Mouse (Mus musculus) thymus, adult 2 months (tissue): Measurements from ENCODE around the gene Accsl. TPM values are rescaled to one million over a fixed set of nuclear protein-coding genes. Genes with fewer than 3 reads are reported as not detected.

Experiments
- DNase-seq: peaks from one replicate; pipeline ENCODE4 v3.0.0; 2021
- H3K27ac ChIP-seq: fragments of 200-500 bp; 2 replicates; pipeline ENCODE4 v1.5.1; 2012; ENCODE audit warnings: low read length, control low read depth; ENCODE audit not compliant: control insufficient read depth, insufficient read depth
- H3K27me3 ChIP-seq: fragments of 200-500 bp; 2 replicates; pipeline ENCODE4 v1.6.1; 2012; ENCODE audit warnings: mild to moderate bottlenecking, low read length, moderate library complexity, mixed read lengths; ENCODE audit not compliant: control insufficient read depth, insufficient read depth
- H3K36me3 ChIP-seq: fragments of 200-500 bp; 2 replicates; pipeline ENCODE4 v1.6.1; 2012; ENCODE audit warnings: mild to moderate bottlenecking, low read length, moderate library complexity; ENCODE audit not compliant: control insufficient read depth, insufficient read depth
- H3K4me1 ChIP-seq: fragments of 200-500 bp; replicated peaks from 2 replicates; pipeline ENCODE4 v1.6.1; 2012; ENCODE audit warnings: low read length; ENCODE audit not compliant: control insufficient read depth, insufficient read depth
- H3K4me3 ChIP-seq: fragments of 200-500 bp; 2 replicates; pipeline ENCODE4 v1.5.1; 2012; ENCODE audit warnings: mild to moderate bottlenecking, low read length, control low read depth, moderate library complexity; ENCODE audit not compliant: control insufficient read depth, insufficient read depth
- CTCF ChIP-seq: fragments of 200-500 bp; IDR thresholded peaks from 2 replicates; pipeline ENCODE4 v1.5.1; 2012; ENCODE audit warnings: mild to moderate bottlenecking, control low read depth, low read length, moderate library complexity, borderline replicate concordance; ENCODE audit not compliant: control insufficient read depth, poor library complexity, insufficient read depth; ENCODE audit errors: extremely low read depth
- POLR2A ChIP-seq: fragments of 200-500 bp; IDR thresholded peaks from 2 replicates; pipeline ENCODE4 v1.6.1; 2012; ENCODE audit warnings: mild to moderate bottlenecking, low read length, control low read depth, moderate library complexity; ENCODE audit not compliant: control insufficient read depth, poor library complexity, insufficient read depth; ENCODE audit errors: extremely low read depth
- WGBS: fragments of 180-500 bp; shearing (Covaris S2); methylation state at CpG from one replicate; pipeline ENCODE4 v1.1.7; 2018; 5-methylcytosine and 5-hydroxymethylcytosine counted together
- polyA plus RNA-seq: library from polyadenylated mRNA; depleted of rRNA; stranded (reverse); fragments of >200 nt; gene quantifications from 2 replicates; pipeline ENCODE4 v1.2.3, GENCODE M21; 2012

Accsl gene
- polyA plus RNA-seq, 1 experiment = 0.46 TPM

GRCm38 (mm10) chr2:93903415-93903814, 34.5 kb upstream of the Accsl start:
- H3K36me3 ChIP-seq = no peaks in the 10 kb centered on the region
- no peaks in the 10 kb centered on the region for H3K27me3 ChIP-seq
- H3K4me3 ChIP-seq = no peak overlapping the region
- no peak overlapping the region for H3K27ac ChIP-seq
- TF ChIP-seq CTCF (no peak), POLR2A (no peak)
- 49% methylated on average over 6 of the region's 6 CpGs for WGBS
- DNase-seq = no peak
- no peaks in the 10 kb centered on the region for H3K4me1 ChIP-seq

- DNase-seq = no peak
- Histone ChIP-seq H3K36me3 (no peaks in the 10 kb centered on the region), H3K4me3 (no peak overlapping the region), H3K27me3 (no peaks in the 10 kb centered on the region), H3K4me1 (no peaks in the 10 kb centered on the region), H3K27ac (no peak overlapping the region)
- TF ChIP-seq CTCF (no peak), POLR2A (no peak)
- WGBS = 72% methylated on average over 5 of the region's 5 CpGs
Observed at GRCm38 (mm10) chr2:93902680-93903305, 33.8 kb upstream of the Accsl start.

GRCm38 (mm10) chr2:93899397-93900380, 30.7 kb upstream of the Accsl start:
- no peak overlapping the region for H3K27ac ChIP-seq
- H3K36me3 ChIP-seq = no peaks in the 10 kb centered on the region
- DNase-seq = no peak
- 83% methylated on average over 16 of the region's 16 CpGs for WGBS
- peaks cover 5% of the 10 kb centered on the region for H3K4me1 ChIP-seq
- H3K27me3 ChIP-seq = no peaks in the 10 kb centered on the region
- H3K4me3 ChIP-seq = no peak overlapping the region
- TF ChIP-seq CTCF (no peak), POLR2A (no peak)

GRCm38 (mm10) chr2:93891611-93892280, 22.8 kb upstream of the Accsl start:
- Histone ChIP-seq H3K4me1 (0 out of 2 replicates have a peak, but pooled peaks cover 4% of the 10 kb centered on the region), H3K27me3 (no peaks in the 10 kb centered on the region), H3K4me3 (no peak overlapping the region), H3K36me3 (no peaks in the 10 kb centered on the region), H3K27ac (no peak overlapping the region)
- WGBS = 15% methylated on average over 9 of the region's 9 CpGs
- TF ChIP-seq CTCF = no peak
- no peak for TF ChIP-seq POLR2A
- no peak for DNase-seq

GRCm38 (mm10) chr2:93890143-93890542, 21.2 kb upstream of the Accsl start:
- no peaks in the 10 kb centered on the region for H3K36me3 ChIP-seq
- WGBS = 97% methylated on average over 8 of the region's 8 CpGs
- H3K4me1 ChIP-seq = 0 out of 2 replicates have a peak, but pooled peaks cover 4% of the 10 kb centered on the region
- no peaks in the 10 kb centered on the region for H3K27me3 ChIP-seq
- no peak for TF ChIP-seq POLR2A
- TF ChIP-seq CTCF = no peak
- no peak overlapping the region for H3K4me3 ChIP-seq
- no peak for DNase-seq
- H3K27ac ChIP-seq = no peak overlapping the region

- Histone ChIP-seq H3K4me1 (0 out of 2 replicates have a peak, but pooled peaks cover 4% of the 10 kb centered on the region), H3K27ac (no peak overlapping the region), H3K27me3 (no peaks in the 10 kb centered on the region), H3K36me3 (no peaks in the 10 kb centered on the region), H3K4me3 (no peak overlapping the region)
- WGBS = 84% methylated on average over 7 of the region's 7 CpGs
- TF ChIP-seq CTCF (no peak), POLR2A (no peak)
- DNase-seq = no peak
Observed at GRCm38 (mm10) chr2:93889071-93889470, 20.1 kb upstream of the Accsl start.
